Mouse (Mus musculus) neural tube, embryonic 13.5 days (tissue): ENCODE results near the gene Smpdl3b. TPM values are rescaled to one million over a fixed set of nuclear protein-coding genes. Genes with fewer than 3 reads are reported as not detected.
"Not testable (repeated sequence)": the region's sequence is repeated elsewhere in the genome, so short reads cannot be mapped to it uniquely, and the experiment has no call there.

Experiments used
- ATAC-seq: fragments of 200-750 bp; cut with Nextera tagmentation; 2 replicates; pipeline ENCODE4 v1.8.0; 2017; ENCODE audit warnings: low read depth, mild to moderate bottlenecking, moderate TSS enrichment, moderate library complexity
- H3K27ac ChIP-seq: fragments of 300-500 bp; sonication (generic); replicated peaks from 2 replicates; pipeline ENCODE4 v1.5.1; 2015; ENCODE audit warnings: moderate library complexity, mild to moderate bottlenecking, inconsistent platforms
- H3K27me3 ChIP-seq: fragments of 300-500 bp; sonication (generic); 2 replicates; pipeline ENCODE4 v1.6.1; 2015; ENCODE audit warnings: mild to moderate bottlenecking, inconsistent platforms
- H3K36me3 ChIP-seq: fragments of 300-500 bp; sonication (generic); 2 replicates; pipeline ENCODE4 v1.6.1; 2015; ENCODE audit warnings: mild to moderate bottlenecking, inconsistent platforms
- H3K4me1 ChIP-seq: fragments of 300-500 bp; sonication (generic); replicated peaks from 2 replicates; pipeline ENCODE4 v1.6.1; 2015; ENCODE audit warnings: inconsistent platforms
- H3K4me2 ChIP-seq: fragments of 300-500 bp; sonication (generic); 2 replicates; pipeline ENCODE4 v1.6.1; 2015; ENCODE audit warnings: inconsistent platforms, mild to moderate bottlenecking, moderate library complexity
- H3K4me3 ChIP-seq: fragments of 300-500 bp; sonication (generic); 2 replicates; pipeline ENCODE4 v1.5.1; 2015; ENCODE audit warnings: mild to moderate bottlenecking, inconsistent platforms
- H3K9ac ChIP-seq: fragments of 300-500 bp; sonication (generic); 2 replicates; pipeline ENCODE4 v1.6.1; 2015; ENCODE audit warnings: moderate library complexity, mild to moderate bottlenecking, inconsistent platforms
- H3K9me3 ChIP-seq: fragments of 300-500 bp; sonication (generic); 2 replicates; pipeline ENCODE4 v1.6.1; 2016; ENCODE audit warnings: inconsistent platforms
- WGBS: fragments of 180-500 bp; shearing (Covaris S2); methylation state at CpG from one replicate; pipeline ENCODE4 v1.1.7; 2015; 5-methylcytosine and 5-hydroxymethylcytosine counted together
- polyA plus RNA-seq: library from polyadenylated mRNA; unstranded; fragments of >200 nt; fragmentation: Nextera tagmentation; extraction: Ambion mirVana; gene quantifications from 2 replicates; pipeline ENCODE4 v1.2.1, GENCODE M21; 2015

Gene Smpdl3b
- polyA plus RNA-seq, 1 experiment from 2014 or later: 0.53 TPM

DNA sequence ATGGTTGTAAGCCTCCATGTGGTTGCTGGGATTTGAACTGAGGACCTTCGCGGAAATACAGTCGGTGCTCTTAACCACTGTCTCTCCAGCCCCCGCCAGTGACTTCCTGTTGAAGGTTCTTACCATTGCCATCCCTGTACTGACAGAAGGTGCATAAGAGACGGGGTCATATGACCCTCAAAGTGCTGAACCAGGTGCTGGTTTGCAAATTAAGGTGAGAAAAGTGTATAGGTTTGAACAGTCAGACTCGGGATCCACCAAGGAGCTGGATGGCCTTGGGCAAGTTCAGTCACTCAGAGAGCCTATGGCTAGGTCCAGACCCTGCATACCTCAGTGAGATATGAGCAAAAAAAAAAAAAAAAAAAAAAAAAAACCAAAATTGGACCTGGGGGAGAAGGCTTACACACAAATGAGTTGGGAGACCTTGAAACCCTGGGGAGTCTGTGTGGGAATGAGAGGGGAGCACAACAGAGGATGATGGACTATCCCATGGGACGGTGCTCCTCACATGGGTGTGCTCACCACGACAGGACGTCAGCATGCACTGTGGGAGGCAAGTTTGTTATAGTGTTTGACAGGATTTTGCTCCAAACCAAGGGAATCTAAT, 10.0 kb downstream of the Smpdl3b start:
- Histone ChIP-seq H3K4me1 (no peaks in the 10 kb centered on the region; the same call in 1 of the 2 replicates), H3K9me3 (no peaks in the 10 kb centered on the region), H3K36me3 (no peaks in the 10 kb centered on the region), H3K27me3 (no peaks in the 10 kb centered on the region), H3K4me2 (no peak overlapping the region), H3K9ac (no peak overlapping the region), H3K27ac (0 out of 2 replicates have a peak overlapping the region, but pooled peaks have one; percentile 28), H3K4me3 (no peak overlapping the region)
- 85% methylated on average over 9 of the region's 9 CpGs for WGBS
- no peak for ATAC-seq

DNA sequence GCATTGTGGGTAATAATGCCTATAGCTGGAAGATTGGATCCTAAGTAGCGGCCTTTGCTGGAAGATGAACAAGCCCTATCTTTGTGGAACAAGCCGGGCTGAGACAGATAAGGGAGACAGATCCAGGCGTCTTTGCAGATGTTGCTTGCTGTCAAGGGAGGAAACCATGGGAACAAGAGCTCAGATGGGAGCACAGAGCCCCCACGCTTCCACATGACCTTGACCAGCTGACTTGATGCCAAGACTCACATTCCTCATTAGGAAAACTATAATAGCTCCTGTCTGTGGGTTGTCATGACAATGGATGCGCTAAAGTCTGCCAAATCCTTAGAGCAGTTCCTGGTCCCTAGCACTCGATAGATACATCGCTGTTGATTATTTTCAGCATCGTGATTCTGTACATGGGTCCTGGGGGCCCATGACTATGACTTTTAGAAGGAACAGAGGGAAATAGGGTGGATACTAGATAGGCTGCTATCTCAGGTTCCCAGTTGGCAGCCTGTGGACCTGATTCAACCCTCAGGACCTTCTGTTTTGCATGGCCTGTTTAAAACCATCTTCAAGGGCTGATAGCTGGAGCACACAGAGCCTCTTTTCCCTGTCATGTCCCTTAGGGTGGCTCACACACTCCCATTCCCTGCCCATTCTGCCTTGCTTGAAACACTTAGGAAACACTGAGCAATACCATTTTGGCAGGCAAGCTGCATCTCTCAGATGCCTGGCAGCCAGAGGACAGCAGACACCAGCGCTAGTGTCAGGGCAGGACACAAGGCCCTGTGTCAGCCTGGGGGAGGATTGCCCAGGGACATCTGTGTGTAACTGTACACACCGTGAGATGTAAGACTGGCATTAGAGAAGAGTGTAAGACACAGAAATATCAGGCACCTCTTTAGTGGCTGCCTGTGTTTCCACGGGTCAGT, 12.8 kb downstream of the Smpdl3b start:
- Histone ChIP-seq H3K9me3 (no peaks in the 10 kb centered on the region), H3K27ac (no peak overlapping the region), H3K36me3 (no peaks in the 10 kb centered on the region), H3K9ac (no peak overlapping the region), H3K4me2 (no peak overlapping the region), H3K4me1 (no peaks in the 10 kb centered on the region; the same call in 1 of the 2 replicates), H3K4me3 (no peak overlapping the region), H3K27me3 (no peaks in the 10 kb centered on the region)
- no peak for ATAC-seq
- 76% methylated on average over 11 of the region's 11 CpGs for WGBS

GRCm38 (mm10) chr4:132741491-132741890, 15.6 kb downstream of the Smpdl3b start:
- Histone ChIP-seq H3K4me2 (no peak overlapping the region), H3K9ac (no peak overlapping the region), H3K9me3 (no peaks in the 10 kb centered on the region), H3K4me3 (no peak overlapping the region), H3K36me3 (no peaks in the 10 kb centered on the region), H3K27me3 (no peaks in the 10 kb centered on the region), H3K4me1 (no peaks in the 10 kb centered on the region; the same call in 1 of the 2 replicates), H3K27ac (no peak overlapping the region)
- no peak for ATAC-seq
- 92% methylated on average over 7 of the region's 7 CpGs for WGBS

DNA sequence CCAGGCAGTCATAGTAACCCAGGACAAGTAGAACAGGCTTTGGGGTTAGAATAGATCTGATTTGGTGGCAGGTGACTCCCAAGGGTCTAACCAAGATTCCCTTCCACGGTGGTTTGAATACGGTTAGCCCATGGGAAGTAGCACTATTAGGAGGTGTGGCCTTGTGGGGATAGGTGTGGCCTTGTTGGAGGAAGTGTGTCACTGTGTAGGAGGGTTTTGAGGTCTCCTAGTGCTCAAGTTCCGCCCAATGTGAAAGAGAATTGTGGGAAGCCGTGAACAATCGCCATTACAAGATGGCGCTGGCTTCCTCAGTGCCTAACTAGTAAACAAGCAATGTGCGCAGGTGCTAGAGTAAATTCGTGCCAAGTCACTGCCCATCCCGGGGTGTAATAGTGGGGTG, 19.9 kb downstream of the Smpdl3b start:
- H3K9me3 ChIP-seq, ATAC-seq, H3K36me3 ChIP-seq, H3K27ac ChIP-seq, H3K27me3 ChIP-seq, H3K4me1 ChIP-seq, H3K9ac ChIP-seq, H3K4me2 ChIP-seq, H3K4me3 ChIP-seq: not testable (repeated sequence)
- WGBS: 91% methylated on average over 9 of the region's 9 CpGs

- WGBS: 78% methylated on average over 3 of the region's 3 CpGs
- H3K36me3 ChIP-seq: no peaks in the 10 kb centered on the region
- no peak overlapping the region for H3K27ac ChIP-seq
- H3K4me3 ChIP-seq: no peak overlapping the region
- H3K27me3 ChIP-seq: no peaks in the 10 kb centered on the region
- H3K9ac ChIP-seq: no peak overlapping the region
- H3K4me2 ChIP-seq: no peak overlapping the region
- no peak for ATAC-seq
- peaks cover 13% of the 10 kb centered on the region for H3K4me1 ChIP-seq
- no peaks in the 10 kb centered on the region for H3K9me3 ChIP-seq
Observed at GRCm38 (mm10) chr4:132735894-132736293, 21.2 kb downstream of the Smpdl3b start.

GRCm38 (mm10) chr4:132735389-132735788, 21.7 kb downstream of the Smpdl3b start:
- no peak overlapping the region for H3K27ac ChIP-seq
- H3K4me2 ChIP-seq: no peak overlapping the region
- H3K9ac ChIP-seq: no peak overlapping the region
- H3K36me3 ChIP-seq: no peaks in the 10 kb centered on the region
- no peak overlapping the region for H3K4me3 ChIP-seq
- no peak for ATAC-seq
- WGBS: 72% methylated on average over 2 of the region's 2 CpGs
- H3K9me3 ChIP-seq: no peaks in the 10 kb centered on the region
- H3K27me3 ChIP-seq: no peaks in the 10 kb centered on the region
- H3K4me1 ChIP-seq: peaks cover 14% of the 10 kb centered on the region

DNA sequence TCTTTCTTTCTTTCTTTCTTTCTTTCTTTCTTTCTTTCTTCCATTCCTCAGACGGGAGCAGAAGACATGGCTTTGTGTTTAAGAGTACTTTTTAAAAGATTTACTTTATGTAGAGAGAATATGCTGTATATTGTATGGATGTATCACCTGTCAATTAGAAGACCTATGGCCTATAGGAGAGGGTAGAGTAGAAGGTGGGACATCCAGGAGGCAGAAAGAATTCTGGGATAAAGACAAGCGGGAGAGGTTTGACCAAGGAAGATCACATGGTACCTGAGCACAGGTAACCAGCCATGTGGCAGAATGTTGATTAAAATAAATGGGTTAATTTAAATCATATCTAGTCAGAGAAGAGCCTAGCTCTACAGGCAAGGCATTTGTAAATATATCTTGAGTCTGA, 22.3 kb downstream of the Smpdl3b start:
- Histone ChIP-seq H3K36me3 (no peaks in the 10 kb centered on the region), H3K27me3 (no peaks in the 10 kb centered on the region), H3K4me3 (no peak overlapping the region), H3K9me3 (no peaks in the 10 kb centered on the region), H3K9ac (no peak overlapping the region), H3K4me1 (peaks cover 14% of the 10 kb centered on the region), H3K27ac (no peak overlapping the region), H3K4me2 (no peak overlapping the region)
- ATAC-seq: no peak
- WGBS: 91% methylated on average over 2 of the region's 2 CpGs

GRCm38 (mm10) chr4:132733071-132733770, 23.8 kb downstream of the Smpdl3b start:
- H3K9ac ChIP-seq: no peak overlapping the region
- no peak for ATAC-seq
- WGBS: 92% methylated on average over 25 of the region's 25 CpGs

DNA sequence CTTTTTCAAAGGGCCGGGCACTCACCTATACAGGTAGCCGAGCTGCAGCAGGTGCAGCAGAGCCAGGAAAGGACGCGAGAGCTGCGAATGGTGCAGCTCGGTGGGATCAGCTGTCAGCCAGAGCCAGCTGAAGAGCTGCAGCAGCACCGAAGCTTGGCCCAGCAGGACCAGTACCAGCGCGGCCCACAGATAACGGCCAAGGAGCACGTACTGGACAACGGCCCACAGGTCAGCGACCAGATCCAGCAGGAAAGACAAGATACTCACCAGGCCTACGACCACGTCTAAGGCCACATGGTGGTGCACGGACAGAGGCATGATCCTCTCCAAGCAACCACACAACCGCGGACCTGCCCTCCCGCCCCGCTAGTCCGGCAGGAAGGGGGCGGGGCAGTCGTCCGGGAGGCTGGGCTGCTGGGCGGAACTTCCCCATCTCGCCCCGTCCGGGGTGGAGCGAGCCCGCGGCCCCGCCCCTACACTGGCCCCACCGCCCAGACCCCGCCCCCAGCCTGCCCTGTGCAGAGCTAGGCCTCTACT, 24.8 kb downstream of the Smpdl3b start, which contains the start of gene Xkr8:
Gene Xkr8, minus strand, starts transcription at position 399 of the 537 bp plus-strand sequence.
- 2% methylated on average over 34 of the region's 34 CpGs for WGBS
- Histone ChIP-seq H3K4me1 (peaks cover 14% of the 10 kb centered on the region), H3K27ac (0 out of 2 replicates have a peak within 1 kb of the TSS, but pooled peaks have one; percentile 18), H3K4me2 (peak within 1 kb of the TSS; percentile 78), H3K36me3 (peaks cover 12% of the 10 kb centered on the region), H3K4me3 (peak within 1 kb of the TSS; percentile 53), H3K9ac (peak within 1 kb of the TSS; percentile 68), H3K27me3 (no peaks in the 10 kb centered on the region), H3K9me3 (no peaks in the 10 kb centered on the region)
- ATAC-seq: peak; percentile 98

More at GRCm38 (mm10) chr4:132733071-132733770, 23.8 kb downstream of the Smpdl3b start:
- Histone ChIP-seq H3K36me3 (peaks cover 2% of the 10 kb centered on the region; the same call in 1 of the 2 replicates), H3K27me3 (no peaks in the 10 kb centered on the region), H3K27ac (no peak overlapping the region), H3K9me3 (no peaks in the 10 kb centered on the region), H3K4me1 (peaks cover 14% of the 10 kb centered on the region), H3K4me3 (no peak overlapping the region), H3K4me2 (peak overlapping the region; percentile 78; the same call in 1 of the 2 replicates)

DNA sequence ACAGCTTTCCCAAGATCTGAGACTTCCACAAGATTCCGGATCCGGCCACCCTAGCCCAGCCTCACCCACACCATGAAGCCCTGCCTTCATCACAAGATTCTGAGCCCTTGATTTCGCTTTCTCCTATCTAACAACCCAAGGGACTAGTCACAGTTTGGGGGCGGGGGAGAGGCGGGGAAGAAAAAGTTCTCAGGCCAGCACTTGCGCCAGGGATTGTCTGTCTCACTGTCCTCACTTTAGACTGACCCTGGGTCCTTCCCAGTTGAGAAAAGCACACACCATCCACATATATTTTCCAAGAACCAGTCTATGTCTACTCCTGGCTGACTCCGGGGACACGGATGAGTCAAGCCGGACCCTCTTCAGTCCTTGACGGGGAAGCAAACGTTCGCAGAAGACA, 25.4 kb downstream of the Smpdl3b start:
- WGBS: 53% methylated on average over 12 of the region's 12 CpGs
- ATAC-seq: no peak
- H3K27me3 ChIP-seq: no peaks in the 10 kb centered on the region
- H3K36me3 ChIP-seq: peaks cover 17% of the 10 kb centered on the region
- H3K4me3 ChIP-seq: peak overlapping the region; percentile 53
- H3K4me2 ChIP-seq: peak overlapping the region; percentile 78
- no peaks in the 10 kb centered on the region for H3K9me3 ChIP-seq
- peaks cover 14% of the 10 kb centered on the region for H3K4me1 ChIP-seq
- peak overlapping the region; percentile 68 for H3K9ac ChIP-seq
- no peak overlapping the region for H3K27ac ChIP-seq

- Histone ChIP-seq H3K9me3 (no peaks in the 10 kb centered on the region), H3K4me3 (no peak overlapping the region), H3K27me3 (no peaks in the 10 kb centered on the region), H3K36me3 (peaks cover 37% of the 10 kb centered on the region), H3K27ac (no peak overlapping the region), H3K4me1 (peaks cover 20% of the 10 kb centered on the region), H3K4me2 (no peak overlapping the region), H3K9ac (no peak overlapping the region)
- WGBS: 92% methylated on average over 8 of the region's 8 CpGs
- no peak for ATAC-seq
Observed at GRCm38 (mm10) chr4:132728233-132728632, 28.8 kb downstream of the Smpdl3b start.
